Mouse (Mus musculus) gastrocnemius, adult 2 months (tissue): ENCODE data around the gene Ehd2. TPM values are rescaled to one million over a fixed set of nuclear protein-coding genes. Genes with fewer than 3 reads are reported as not detected.

Experiments
- DNase-seq: peaks from one replicate; pipeline ENCODE4 v3.0.0; 2022
- H3K27ac ChIP-seq: fragments of 200-600 bp; 2 replicates; pipeline ENCODE4 v1.8.1; 2022; ENCODE audit warnings: mild to moderate bottlenecking
- H3K4me3 ChIP-seq: fragments of 200-600 bp; 2 replicates; pipeline ENCODE4 v1.8.1; 2022; ENCODE audit warnings: mild to moderate bottlenecking, moderate library complexity
- CTCF ChIP-seq: fragments of 200-600 bp; IDR thresholded peaks from 2 replicates; pipeline ENCODE4 v1.8.1; 2022; ENCODE audit warnings: antibody characterized with exemption, mild to moderate bottlenecking, moderate library complexity
- intact Hi-C: fragments of 180-260 bp; cut with DNase I; formaldehyde crosslinking; loops from one replicate; pipeline ENCODE4 v1.15.1; 2025
- total RNA-seq, 2 experiments: library from RNA; stranded (reverse); gene quantifications; 2 replicates each; pipeline ENCODE4 v1.2.3; 2021

The Ehd2 gene
- total RNA-seq, 2 experiments from 2014 or later, result 31.4 to 38.7 TPM

DNA sequence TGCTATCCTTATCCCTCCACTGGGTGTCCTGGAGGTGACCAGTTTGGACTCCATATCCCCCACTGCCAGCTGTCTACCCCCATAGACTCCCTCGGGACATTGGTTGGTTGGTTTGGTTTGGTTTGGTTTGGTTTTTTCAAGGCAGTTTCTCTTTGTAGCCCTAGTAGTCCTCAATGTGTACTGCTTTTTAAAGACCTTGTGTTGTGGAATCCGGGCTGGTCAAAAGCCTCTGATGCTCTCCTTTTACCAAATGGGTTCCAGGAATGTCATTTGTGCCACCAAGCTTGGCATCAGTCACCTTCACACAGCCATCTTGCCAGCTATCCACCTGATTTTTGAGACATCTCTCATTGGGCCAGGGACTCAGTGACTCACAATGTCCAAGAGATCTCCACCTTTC, 52.6 kb downstream of the Ehd2 start:
- Histone ChIP-seq H3K27ac (no peak overlapping the region), H3K4me3 (no peak overlapping the region)
- DNase-seq, result no peak
- intact Hi-C loops, result no loop called here
- TF ChIP-seq CTCF, result no peak

DNA sequence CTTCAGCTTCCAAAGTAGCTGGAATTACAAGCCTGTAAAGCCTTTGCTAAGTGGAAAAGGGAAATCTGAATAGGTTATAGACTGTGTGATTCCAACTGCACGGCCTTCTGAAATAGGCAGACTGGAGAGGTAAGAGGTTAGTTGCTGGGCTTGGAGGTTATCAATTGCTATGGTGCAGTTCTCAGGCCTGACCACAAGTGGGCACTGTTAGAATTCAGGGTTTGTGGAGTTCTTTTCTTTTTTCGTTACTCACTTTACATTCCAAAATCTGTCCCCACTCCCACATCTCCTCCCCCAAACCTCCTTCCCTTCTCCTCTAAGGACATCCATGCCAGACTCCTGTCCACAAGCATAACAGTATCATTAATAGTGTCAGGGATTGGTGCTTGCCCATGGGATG, 53.1 kb downstream of the Ehd2 start:
- Histone ChIP-seq H3K27ac (no peak overlapping the region), H3K4me3 (no peak overlapping the region)
- TF ChIP-seq CTCF, result peak; percentile 87
- intact Hi-C loops, result no loop called here
- DNase-seq, result peak; percentile 51

DNA sequence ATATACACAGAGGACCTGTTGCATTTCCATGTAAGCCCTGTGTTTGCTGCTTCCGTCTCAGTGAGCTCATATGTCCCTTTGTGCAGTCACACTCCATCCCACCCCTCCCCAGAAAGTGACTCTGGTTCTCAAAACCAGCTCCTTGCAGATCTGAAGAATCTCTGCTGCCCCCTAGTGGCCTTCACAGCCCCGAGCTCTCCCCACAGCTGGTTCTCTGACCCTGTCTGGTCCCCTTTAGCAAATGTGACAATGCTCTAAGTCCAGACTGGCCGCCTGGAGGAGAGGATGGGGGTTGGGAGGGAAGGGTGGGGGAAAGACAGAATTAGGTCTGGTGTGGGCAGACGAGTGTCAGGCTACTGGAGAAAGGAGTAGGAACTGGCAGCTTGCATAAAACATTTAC, 55.2 kb downstream of the Ehd2 start:
- intact Hi-C loops, result no loop called here
- DNase-seq, result peak; percentile 81
- Histone ChIP-seq H3K4me3 (no peak overlapping the region), H3K27ac (no peak overlapping the region)
- TF ChIP-seq CTCF, result peak; percentile 82

DNA sequence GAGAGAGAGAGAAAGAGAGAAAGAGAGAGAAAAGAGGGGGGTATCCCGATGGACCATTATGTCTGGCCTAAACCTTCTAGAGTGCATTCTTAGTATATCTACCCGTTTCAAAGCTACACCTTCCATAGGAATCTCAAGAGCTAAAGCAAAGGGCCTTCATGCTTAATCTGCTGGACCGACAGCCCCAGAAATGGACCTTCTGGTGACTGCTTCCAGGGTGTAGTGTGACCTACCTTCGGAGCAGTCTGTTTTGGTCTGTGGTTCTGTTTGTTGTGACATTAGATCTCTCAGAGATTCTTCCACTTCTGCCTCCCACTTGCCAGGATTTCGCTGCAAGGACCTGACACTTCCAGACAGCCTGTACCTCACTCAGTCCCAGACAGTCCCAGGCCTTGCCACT, 56.8 kb downstream of the Ehd2 start:
- DNase-seq, result no peak
- intact Hi-C loops, result no loop called here
- no peak overlapping the region for H3K27ac ChIP-seq
- no peak overlapping the region for H3K4me3 ChIP-seq
- no peak for TF ChIP-seq CTCF

DNA sequence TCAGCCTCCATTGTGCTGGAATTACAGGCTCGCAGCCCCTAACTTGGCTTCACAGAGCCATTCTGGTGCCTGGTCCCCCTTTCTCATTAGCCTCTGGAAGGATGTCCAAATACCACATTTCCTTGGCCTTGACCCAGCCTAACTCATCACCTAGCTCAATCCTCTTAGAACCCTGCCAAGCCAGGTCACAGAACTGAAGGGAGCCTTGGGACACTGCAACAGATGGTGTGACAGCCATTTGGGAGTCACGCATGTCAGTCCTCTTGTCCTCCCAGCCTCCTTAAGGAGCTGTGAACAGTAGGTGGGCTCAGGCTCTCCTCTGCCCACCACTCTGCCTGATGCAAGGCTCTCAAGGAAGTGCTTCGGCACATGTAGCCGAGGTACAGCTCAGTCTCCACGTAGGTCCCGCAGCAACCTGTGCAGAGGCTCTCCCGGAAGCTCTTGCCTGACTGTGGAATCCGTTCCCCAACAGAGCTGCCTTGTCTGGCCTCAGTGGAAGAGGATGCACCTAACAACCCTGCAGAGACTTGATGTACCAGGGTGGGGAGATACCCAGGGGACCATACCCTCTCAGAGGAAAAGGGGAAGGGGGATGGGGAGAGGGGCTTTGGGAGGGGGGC, 59.3 kb downstream of the Ehd2 start:
- TF ChIP-seq CTCF, result no peak
- no peak for DNase-seq
- Histone ChIP-seq H3K4me3 (no peak overlapping the region), H3K27ac (no peak overlapping the region)
- intact Hi-C loops, result no loop called here

DNA sequence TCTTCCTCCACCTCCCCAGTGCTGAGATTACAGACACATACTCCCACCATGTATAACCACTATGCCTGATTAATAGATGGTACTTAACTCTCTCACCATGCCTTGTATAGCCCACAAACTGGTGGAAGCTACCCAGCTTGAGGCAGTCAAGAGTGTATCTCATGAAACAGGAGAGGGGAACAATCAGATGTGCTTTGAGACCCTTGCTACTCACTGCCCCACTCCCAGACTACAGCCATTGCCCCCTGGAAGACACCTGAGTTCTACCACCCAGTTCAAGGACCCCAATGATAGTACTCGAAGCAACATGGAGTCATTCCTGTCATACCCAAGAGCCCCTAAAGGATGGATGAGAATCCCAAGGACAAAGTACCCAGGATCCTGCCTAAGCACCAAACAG, 60.8 kb downstream of the Ehd2 start:
- TF ChIP-seq CTCF, result no peak
- Histone ChIP-seq H3K4me3 (no peak overlapping the region), H3K27ac (no peak overlapping the region)
- intact Hi-C loops, result no loop called here
- DNase-seq, result no peak

DNA sequence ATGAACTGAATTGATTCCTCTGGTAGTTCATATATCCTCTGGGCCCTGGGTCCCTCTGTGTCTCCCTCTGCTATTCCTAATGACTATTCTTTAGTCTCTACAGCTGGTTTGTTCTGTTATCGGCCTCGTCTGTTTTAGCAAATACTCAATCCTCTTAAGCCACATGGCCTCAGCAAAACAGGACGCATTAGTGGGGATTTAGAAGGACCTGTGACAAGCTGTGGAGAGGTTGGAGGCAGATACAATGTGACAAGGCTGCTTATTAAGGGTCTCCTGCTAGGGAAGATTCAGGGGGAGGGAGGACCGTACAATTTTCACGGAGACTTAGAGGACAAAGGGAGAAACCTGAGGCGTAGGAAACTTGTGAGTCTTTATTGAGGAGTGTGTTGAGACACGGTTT, 61.5 kb downstream of the Ehd2 start:
- Histone ChIP-seq H3K4me3 (no peak overlapping the region), H3K27ac (no peak overlapping the region)
- intact Hi-C loops, result no loop called here
- no peak for DNase-seq
- no peak for TF ChIP-seq CTCF

DNA sequence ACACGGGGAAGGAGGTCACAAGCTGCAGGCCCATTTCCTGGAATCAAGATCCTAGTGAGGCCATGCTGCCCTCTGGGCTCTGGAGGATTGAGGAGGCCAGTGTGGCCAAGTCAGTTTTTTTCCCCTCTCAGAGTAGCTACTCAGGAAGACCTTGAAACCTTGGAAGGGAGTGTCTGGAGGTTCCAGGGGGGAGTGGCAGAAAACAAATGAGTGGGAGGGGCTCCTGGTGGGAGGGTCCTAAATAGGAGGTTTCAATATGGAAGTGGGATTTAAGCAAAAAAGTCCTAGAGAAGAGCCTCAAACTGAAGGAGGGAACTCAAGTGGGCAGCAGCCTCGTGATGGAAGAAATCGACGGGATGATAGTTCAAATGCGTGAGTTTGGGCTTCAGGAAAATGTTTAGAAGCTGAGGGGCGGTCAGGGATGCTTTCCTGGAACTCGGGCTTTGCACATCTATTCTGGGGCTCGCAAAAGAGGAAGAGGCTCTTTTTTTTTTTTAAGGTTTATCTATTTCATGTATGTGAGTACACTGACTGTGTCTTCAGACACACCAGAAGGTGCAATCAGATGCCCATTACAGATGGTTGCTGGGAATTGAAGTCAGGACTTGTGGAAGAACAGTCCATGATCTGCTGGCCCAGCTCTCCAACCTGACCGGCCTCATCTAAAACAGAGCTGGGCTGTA, 65.9 kb downstream of the Ehd2 start:
- Histone ChIP-seq H3K27ac (no peak overlapping the region), H3K4me3 (no peak overlapping the region)
- intact Hi-C loops, result no loop called here
- no peak for TF ChIP-seq CTCF
- no peak for DNase-seq

Other genes starting within 250 kb of the Ehd2 start
- gene Obox5, start 217.4 kb downstream of the Ehd2 start, total RNA-seq, result not detected
- gene Obox6, start 127.9 kb downstream of the Ehd2 start, total RNA-seq, result not detected
- gene Crx, start 87.6 kb downstream of the Ehd2 start, total RNA-seq, result not detected
- gene Crxos, start 85.0 kb downstream of the Ehd2 start, total RNA-seq, result not detected
- gene Selenow, start 45.2 kb downstream of the Ehd2 start, total RNA-seq, result 1,000 to 10,000 TPM; 1,391 to 1,893 TPM
- gene Nop53, start 21.5 kb downstream of the Ehd2 start, total RNA-seq, result 10 to 100 TPM; 85.7 to 97.4 TPM
- 1 to 10 TPM; 6.8 to 7.1 TPM for gene Bicra, start 80.4 kb upstream of the Ehd2 start, total RNA-seq
- gene Zfp541, start 94.2 kb upstream of the Ehd2 start, total RNA-seq, result not detected
- gene Napa, start 130.9 kb upstream of the Ehd2 start, total RNA-seq, result 100 to 1,000 TPM in 1 of 2 experiments, 10 to 100 TPM in 1; 99.2 to 113 TPM
- gene Kptn, start 152.3 kb upstream of the Ehd2 start, total RNA-seq, result 10 to 100 TPM; 10.3 to 16.0 TPM
- gene Slc8a2, start 162.3 kb upstream of the Ehd2 start, total RNA-seq, result under 1 TPM; 0.08 to 0.28 TPM
- gene Meis3, start 207.5 kb upstream of the Ehd2 start, total RNA-seq, result 1 to 10 TPM; 1.5 to 2.0 TPM